In genomic region chr19:10274056-10274455, GRCm38 (mm10) we compare ENCODE assay signal across 25 mouse cellular contexts. TPM values are rescaled to one million over a fixed set of nuclear protein-coding genes. Genes with fewer than 3 reads are reported as not detected.
A peak's percentile ranks its signal among the peaks of the same experiment; 100 is the strongest.
DNase-seq lines count a peak whose midpoint lies in the region; ATAC-seq lines count a peak whose summit lies in the region.
"Had no signal": no experiment of that assay in that cellular context is flagged by ENCODE, and none has a peak within 500 bp of the region (broad histone marks: within the 10 kb centered on the region; RNA-seq: fewer than 3 reads in every experiment).

No protein-coding gene starts in this region.

- no peaks in the 10 kb centered on the region for H3K9me3 ChIP-seq in hindbrain, embryonic 10.5 days
- H3K9me3 ChIP-seq in hindbrain, embryonic 14.5 days (ENCODE audit: control insufficient read depth, low read length): no peaks in the 10 kb centered on the region
- no peaks in the 10 kb centered on the region for H3K9me3 ChIP-seq in midbrain, embryonic 12.5 days
- H3K9me3 ChIP-seq in midbrain, embryonic 14.5 days (ENCODE audit: control insufficient read depth, low read length): no peaks in the 10 kb centered on the region
- no peaks in the 10 kb centered on the region for H3K9me3 ChIP-seq in limb, embryonic 13.5 days
- H3K9me3 ChIP-seq: G1E; heart, embryonic 15.5 days; limb, embryonic 15.5 days had no signal

- DNase-seq in hindbrain, embryonic 10.5 days (ENCODE audit: low spot score): no peak
- no peak for DNase-seq in hindbrain, embryonic 14.5 days (ENCODE audit: low spot score)
- DNase-seq in midbrain, embryonic 14.5 days: no peak
- DNase-seq in forelimb bud, embryonic 11.5 days (ENCODE audit: low read depth, low spot score): peak; percentile 46
- no peak for DNase-seq in adrenal gland, adult 2 months
- DNase-seq: B cell, adult 2 months; cerebellum, adult 11-12 months; cerebellum, postnatal 10 days; heart, postnatal 4 days; kidney, adult 18-20 months; right cerebral cortex, adult 18-20 months; right cerebral cortex, postnatal 4 days; thymus, adult 18-20 months; thymus, postnatal 36 days had no signal

- H3K27ac ChIP-seq in hindbrain, embryonic 10.5 days: peak overlapping the region; percentile 79
- no peak overlapping the region for H3K27ac ChIP-seq in hindbrain, embryonic 14.5 days
- no peak overlapping the region for H3K27ac ChIP-seq in midbrain, embryonic 12.5 days (replicated peaks)
- H3K27ac ChIP-seq in midbrain, embryonic 14.5 days (replicated peaks; ENCODE audit: low read depth, low read length): no peak overlapping the region
- no peak overlapping the region for H3K27ac ChIP-seq in limb, embryonic 13.5 days
- H3K27ac ChIP-seq: heart, embryonic 15.5 days; kidney, postnatal 0 days; limb, embryonic 15.5 days; macrophage had no signal

- WGBS in hindbrain, embryonic 10.5 days: 39% methylated on average over 5 of the region's 5 CpGs
- 19% methylated on average over 5 of the region's 5 CpGs for WGBS in hindbrain, embryonic 14.5 days
- 43% methylated on average over 5 of the region's 5 CpGs for WGBS in midbrain, embryonic 12.5 days
- WGBS in midbrain, embryonic 14.5 days: 47% methylated on average over 5 of the region's 5 CpGs
- WGBS in limb, embryonic 13.5 days: 17% methylated on average over 5 of the region's 5 CpGs

- peaks cover 73% of the 10 kb centered on the region for H3K27me3 ChIP-seq in hindbrain, embryonic 10.5 days (ENCODE audit: insufficient read depth, poor library complexity, severe bottlenecking)
- H3K27me3 ChIP-seq in hindbrain, embryonic 14.5 days (ENCODE audit: control insufficient read depth, insufficient read depth, low read length): peaks cover 45% of the 10 kb centered on the region
- peaks cover 33% of the 10 kb centered on the region for H3K27me3 ChIP-seq in midbrain, embryonic 12.5 days
- H3K27me3 ChIP-seq in midbrain, embryonic 14.5 days (ENCODE audit: control insufficient read depth, insufficient read depth, low read length): no peaks in the 10 kb centered on the region
- peaks cover 6% of the 10 kb centered on the region; the same call in 1 of the 2 replicates for H3K27me3 ChIP-seq in limb, embryonic 13.5 days
- H3K27me3 ChIP-seq: Patski had no signal

- peaks cover 54% of the 10 kb centered on the region for H3K4me1 ChIP-seq in hindbrain, embryonic 10.5 days (replicated peaks)
- H3K4me1 ChIP-seq in hindbrain, embryonic 14.5 days (replicated peaks; ENCODE audit: control insufficient read depth, insufficient read depth, low read length): peaks cover 28% of the 10 kb centered on the region
- H3K4me1 ChIP-seq in midbrain, embryonic 12.5 days: peaks cover 48% of the 10 kb centered on the region
- peaks cover 25% of the 10 kb centered on the region for H3K4me1 ChIP-seq in midbrain, embryonic 14.5 days (ENCODE audit: control insufficient read depth, insufficient read depth, low read length)
- H3K4me1 ChIP-seq in limb, embryonic 13.5 days: peaks cover 61% of the 10 kb centered on the region

- H3K36me3 ChIP-seq in hindbrain, embryonic 10.5 days: no peaks in the 10 kb centered on the region
- H3K36me3 ChIP-seq in hindbrain, embryonic 14.5 days (replicated peaks; ENCODE audit: control insufficient read depth, insufficient read depth): no peaks in the 10 kb centered on the region
- H3K36me3 ChIP-seq in midbrain, embryonic 12.5 days: no peaks in the 10 kb centered on the region
- H3K36me3 ChIP-seq in midbrain, embryonic 14.5 days (ENCODE audit: control insufficient read depth, insufficient read depth, low read length): no peaks in the 10 kb centered on the region
- no peaks in the 10 kb centered on the region for H3K36me3 ChIP-seq in limb, embryonic 13.5 days
- H3K36me3 ChIP-seq: G1E; heart, embryonic 15.5 days; limb, embryonic 15.5 days had no signal

- H3K4me2 ChIP-seq in hindbrain, embryonic 14.5 days (replicated peaks): no peak overlapping the region
- no peak overlapping the region for H3K4me2 ChIP-seq in midbrain, embryonic 12.5 days (replicated peaks)
- H3K4me2 ChIP-seq in midbrain, embryonic 14.5 days (ENCODE audit: low read length): no peak overlapping the region
- peak overlapping the region; percentile 5; the same call in 1 of the 2 replicates for H3K4me2 ChIP-seq in limb, embryonic 13.5 days (replicated peaks)
- H3K4me2 ChIP-seq: heart, embryonic 15.5 days; limb, embryonic 15.5 days; midbrain, embryonic 11.5 days had no signal

- no peak for ATAC-seq in hindbrain, embryonic 14.5 days (ENCODE audit: low FRiP score)
- ATAC-seq in midbrain, embryonic 12.5 days (ENCODE audit: low FRiP score, low read depth): no peak
- ATAC-seq in midbrain, embryonic 14.5 days (ENCODE audit: low FRiP score, low TSS enrichment): no peak
- no peak for ATAC-seq in limb, embryonic 13.5 days (ENCODE audit: low FRiP score, low read depth)
- ATAC-seq: hindbrain, embryonic 16.5 days; Patski had no signal

- no peak overlapping the region for H3K9ac ChIP-seq in hindbrain, embryonic 14.5 days
- 0 out of 2 replicates have a peak overlapping the region, but pooled peaks have one; percentile 11 for H3K9ac ChIP-seq in midbrain, embryonic 12.5 days (replicated peaks)
- no peak overlapping the region for H3K9ac ChIP-seq in midbrain, embryonic 14.5 days (replicated peaks; ENCODE audit: low read length)
- no peak overlapping the region for H3K9ac ChIP-seq in limb, embryonic 13.5 days
- H3K9ac ChIP-seq: heart, embryonic 15.5 days; limb, embryonic 15.5 days had no signal

- H3K4me3 ChIP-seq in hindbrain, embryonic 10.5 days: no peak overlapping the region
- no peak overlapping the region for H3K4me3 ChIP-seq in hindbrain, embryonic 14.5 days (replicated peaks; ENCODE audit: low read length)
- H3K4me3 ChIP-seq in midbrain, embryonic 12.5 days: no peak overlapping the region
- H3K4me3 ChIP-seq in midbrain, embryonic 14.5 days (replicated peaks; ENCODE audit: low read depth, low read length): no peak overlapping the region
- H3K4me3 ChIP-seq in limb, embryonic 13.5 days: no peak overlapping the region
- H3K4me3 ChIP-seq: heart, embryonic 15.5 days; limb, embryonic 15.5 days had no signal

RNA-seq across cellular contexts. Expression of gene Dagla, which starts 30.6 kb away (rescaled TPM):
- polyA plus RNA-seq in hindbrain, embryonic 10.5 days (2016; fragmentation: Nextera tagmentation; extraction: Ambion mirVana): 2.1 and 3.4 TPM in 2 replicates
- polyA plus RNA-seq in hindbrain, embryonic 14.5 days (2014; fragmentation: Nextera tagmentation; extraction: Ambion mirVana): 9.9 and 10.2 TPM in 2 replicates
- 4.2 and 4.4 TPM in 2 replicates for polyA plus RNA-seq in midbrain, embryonic 12.5 days (2016; fragmentation: Nextera tagmentation; extraction: Ambion mirVana)
- polyA plus RNA-seq in midbrain, embryonic 14.5 days (2014; fragmentation: Nextera tagmentation; extraction: Ambion mirVana): 9.4 and 9.8 TPM in 2 replicates
- 2.0 and 2.5 TPM in 2 replicates for polyA plus RNA-seq in limb, embryonic 13.5 days (2015; fragmentation: Nextera tagmentation; extraction: Ambion mirVana)
- 1 to 10 TPM; 6.5 to 6.8 TPM for total RNA-seq in adrenal gland, adult 2 months (2021)
- 8.9 and 10.2 TPM in 2 replicates for polyA plus RNA-seq in adrenal gland, adult 2 months (2012; rRNA removed)
- polyA plus RNA-seq: G1E had no signal

RNA-seq across cellular contexts. Expression of gene Myrf, which starts 33.5 kb away (rescaled TPM):
- polyA plus RNA-seq in hindbrain, embryonic 10.5 days (2016; fragmentation: Nextera tagmentation; extraction: Ambion mirVana): 2.1 and 2.7 TPM in 2 replicates
- polyA plus RNA-seq in hindbrain, embryonic 14.5 days (2014; fragmentation: Nextera tagmentation; extraction: Ambion mirVana): 1.1 and 1.3 TPM in 2 replicates
- polyA plus RNA-seq in midbrain, embryonic 12.5 days (2016; fragmentation: Nextera tagmentation; extraction: Ambion mirVana): 1.1 and 1.5 TPM in 2 replicates
- polyA plus RNA-seq in midbrain, embryonic 14.5 days (2014; fragmentation: Nextera tagmentation; extraction: Ambion mirVana): 0.49 and 0.75 TPM in 2 replicates
- 1.3 and 1.9 TPM in 2 replicates for polyA plus RNA-seq in limb, embryonic 13.5 days (2015; fragmentation: Nextera tagmentation; extraction: Ambion mirVana)
- total RNA-seq in adrenal gland, adult 2 months (2021): 1 to 10 TPM; 2.3 to 2.7 TPM
- polyA plus RNA-seq in adrenal gland, adult 2 months (2012; rRNA removed): 2.5 and 3.1 TPM in 2 replicates
- total RNA-seq: gastrocnemius, adult 18-20 months had no signal
- polyA plus RNA-seq: G1E had no signal
